Mouse (Mus musculus): Measurements from ENCODE around the gene Qrfpr. TPM values are rescaled to one million over a fixed set of nuclear protein-coding genes. Genes with fewer than 3 reads are reported as not detected.

Gene Qrfpr
- polyA plus RNA-seq, 1 experiment: not detected

DNA sequence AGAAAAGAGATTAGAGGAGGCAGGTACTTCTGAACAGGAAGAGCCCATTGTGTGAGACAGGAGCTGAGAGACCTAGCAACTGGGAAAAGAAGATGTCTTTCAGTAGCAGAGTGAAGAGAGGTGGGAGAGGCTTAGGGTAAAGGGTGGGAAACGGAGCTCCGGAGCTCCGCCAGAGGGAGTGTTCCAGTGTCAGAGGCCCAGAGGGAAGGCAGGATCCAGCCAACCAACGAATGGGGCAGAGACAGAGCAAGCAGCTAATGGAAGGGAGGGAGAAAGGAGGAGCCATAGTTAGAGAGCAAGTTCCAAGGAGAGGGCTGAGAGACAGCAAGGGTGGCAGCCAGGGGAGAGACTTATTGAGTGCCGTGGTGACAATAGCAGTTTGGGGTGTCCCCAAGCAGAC lies 66.8 kb downstream of the Qrfpr start:
- H3K4me3 ChIP-seq (ENCODE audit: insufficient read depth, low read length): no peak overlapping the region
- peaks cover 7% of the 10 kb centered on the region for H3K4me1 ChIP-seq (ENCODE audit: control insufficient read depth, insufficient read depth, low read length)
- H3K27ac ChIP-seq (ENCODE audit: insufficient read depth, low read depth, low read length): no peak overlapping the region
- TF ChIP-seq POLR2A (IDR thresholded peaks at IDR 0.05; ENCODE audit: borderline replicate concordance, low read depth, low read length) (no peak), CTCF (IDR thresholded peaks at IDR 0.05; ENCODE audit: low read depth, low read length) (no peak)

DNA sequence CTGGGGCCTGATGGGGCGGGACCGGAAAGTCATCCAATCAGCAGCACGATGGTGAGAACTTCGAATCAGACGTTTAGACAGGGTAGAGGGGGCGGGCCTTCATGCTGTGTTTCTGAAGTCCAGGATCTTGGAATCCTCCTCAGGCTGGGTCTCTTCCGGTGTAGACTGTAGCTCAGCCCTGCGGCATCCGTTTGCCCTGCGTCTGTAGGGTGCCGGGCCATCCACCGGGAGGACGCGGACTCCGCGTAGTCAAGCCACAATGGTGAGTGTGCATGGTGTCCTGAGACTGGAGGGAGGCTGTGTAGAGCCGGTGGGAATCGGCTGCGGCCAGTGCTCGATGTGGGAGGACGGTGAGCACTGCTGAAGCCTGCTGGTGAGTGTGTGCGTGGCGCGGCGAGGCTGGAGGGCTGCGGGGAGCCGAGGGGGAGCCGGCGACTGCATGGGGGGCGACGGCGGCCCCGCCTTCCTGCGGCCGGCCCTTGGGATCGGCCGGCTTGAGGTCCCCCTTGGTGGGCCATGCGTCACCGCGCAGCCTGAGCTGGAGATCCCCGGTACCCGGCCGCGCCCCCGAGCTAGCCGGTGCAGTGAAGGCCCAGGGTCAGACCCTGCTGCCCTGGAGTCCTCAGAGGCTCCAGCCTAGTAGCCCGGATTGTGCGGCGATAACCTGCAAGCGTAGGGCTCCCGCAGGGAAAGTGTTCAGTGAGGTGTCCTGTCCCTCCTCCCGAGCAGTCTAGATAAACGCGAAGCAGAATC lies 71.0 kb downstream of the Qrfpr start, which contains the start of gene D3Ertd254e:
D3Ertd254e (plus strand) TSS at position 84 of the 753 bp plus-strand sequence.
- TF ChIP-seq POLR2A (IDR thresholded peaks at IDR 0.05; ENCODE audit: borderline replicate concordance, low read depth, low read length): no peak
- TF ChIP-seq CTCF (IDR thresholded peaks at IDR 0.05; ENCODE audit: low read depth, low read length): no peak
- Histone ChIP-seq H3K4me1 (ENCODE audit: control insufficient read depth, insufficient read depth, low read length) (peaks cover 7% of the 10 kb centered on the region), H3K4me3 (ENCODE audit: insufficient read depth, low read length) (peak within 1 kb of the TSS; percentile 95), H3K27ac (ENCODE audit: insufficient read depth, low read depth, low read length) (peak within 1 kb of the TSS; percentile 7)

DNA sequence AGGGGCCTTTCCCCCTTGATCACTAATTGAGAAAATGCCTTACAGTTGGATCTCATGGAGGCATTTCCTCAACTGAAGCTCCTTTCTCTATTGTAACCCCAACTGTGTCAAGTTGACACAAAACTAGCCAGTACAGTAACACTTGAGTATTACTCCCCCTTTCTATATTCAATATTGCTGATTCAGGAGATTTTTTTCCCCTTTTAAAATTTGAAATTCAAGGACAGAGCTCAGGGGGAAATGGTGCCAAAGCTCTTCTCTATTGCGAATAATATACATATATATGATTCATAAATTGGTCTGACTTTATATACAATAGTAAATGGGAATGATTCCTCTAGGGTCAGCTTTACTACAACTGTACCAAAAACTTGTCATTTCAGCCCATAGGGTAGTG lies 71.6 kb downstream of the Qrfpr start:
- no peak for TF ChIP-seq CTCF (IDR thresholded peaks at IDR 0.05; ENCODE audit: low read depth, low read length)
- no peak for TF ChIP-seq POLR2A (IDR thresholded peaks at IDR 0.05; ENCODE audit: borderline replicate concordance, low read depth, low read length)
- Histone ChIP-seq H3K4me3 (ENCODE audit: insufficient read depth, low read length) (0 out of 2 replicates have a peak overlapping the region, but pooled peaks have one; percentile 95), H3K4me1 (ENCODE audit: control insufficient read depth, insufficient read depth, low read length) (peaks cover 7% of the 10 kb centered on the region), H3K27ac (ENCODE audit: insufficient read depth, low read depth, low read length) (no peak overlapping the region)

DNA sequence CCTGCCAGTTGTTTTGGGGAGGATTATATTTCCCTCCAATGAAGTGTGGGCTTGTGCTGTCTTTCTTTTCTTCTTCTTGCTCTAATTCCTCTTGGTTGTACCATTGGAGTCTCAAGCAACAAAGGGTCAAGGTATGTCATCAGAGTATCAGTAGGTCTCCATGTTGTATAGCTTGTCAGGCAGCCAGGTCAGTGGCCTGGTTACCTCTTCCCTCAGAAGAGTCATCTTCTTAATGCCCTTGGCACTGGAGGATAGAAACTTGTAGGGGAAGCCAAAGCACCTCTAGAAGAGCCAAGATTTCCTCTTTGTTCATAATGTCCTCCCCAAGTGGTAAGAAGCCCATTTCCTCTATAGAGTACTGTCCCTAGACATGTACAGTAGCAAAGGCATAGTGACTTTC lies 83.1 kb downstream of the Qrfpr start:
- H3K4me1 ChIP-seq (ENCODE audit: control insufficient read depth, insufficient read depth, low read length): peaks cover 4% of the 10 kb centered on the region
- H3K4me3 ChIP-seq (ENCODE audit: insufficient read depth, low read length): no peak overlapping the region
- H3K27ac ChIP-seq (ENCODE audit: insufficient read depth, low read depth, low read length): no peak overlapping the region
- TF ChIP-seq CTCF (IDR thresholded peaks at IDR 0.05; ENCODE audit: low read depth, low read length): no peak
- TF ChIP-seq POLR2A (IDR thresholded peaks at IDR 0.05; ENCODE audit: borderline replicate concordance, low read depth, low read length): no peak

GRCm38 (mm10) chr3:36138171-36138660 lies 83.9 kb downstream of the Qrfpr start:
- peaks cover 6% of the 10 kb centered on the region for H3K4me1 ChIP-seq (ENCODE audit: control insufficient read depth, insufficient read depth, low read length)
- no peak overlapping the region for H3K27ac ChIP-seq (ENCODE audit: insufficient read depth, low read depth, low read length)
- H3K4me3 ChIP-seq (ENCODE audit: insufficient read depth, low read length): no peak overlapping the region
- TF ChIP-seq CTCF (IDR thresholded peaks at IDR 0.05; ENCODE audit: low read depth, low read length): no peak
- TF ChIP-seq POLR2A (IDR thresholded peaks at IDR 0.05; ENCODE audit: borderline replicate concordance, low read depth, low read length): no peak

GRCm38 (mm10) chr3:36137560-36137959 lies 84.6 kb downstream of the Qrfpr start:
- no peak overlapping the region for H3K4me3 ChIP-seq (ENCODE audit: insufficient read depth, low read length)
- TF ChIP-seq CTCF (IDR thresholded peaks at IDR 0.05; ENCODE audit: low read depth, low read length) (no peak), POLR2A (IDR thresholded peaks at IDR 0.05; ENCODE audit: borderline replicate concordance, low read depth, low read length) (no peak)
- peaks cover 6% of the 10 kb centered on the region for H3K4me1 ChIP-seq (ENCODE audit: control insufficient read depth, insufficient read depth, low read length)
- no peak overlapping the region for H3K27ac ChIP-seq (ENCODE audit: insufficient read depth, low read depth, low read length)

DNA sequence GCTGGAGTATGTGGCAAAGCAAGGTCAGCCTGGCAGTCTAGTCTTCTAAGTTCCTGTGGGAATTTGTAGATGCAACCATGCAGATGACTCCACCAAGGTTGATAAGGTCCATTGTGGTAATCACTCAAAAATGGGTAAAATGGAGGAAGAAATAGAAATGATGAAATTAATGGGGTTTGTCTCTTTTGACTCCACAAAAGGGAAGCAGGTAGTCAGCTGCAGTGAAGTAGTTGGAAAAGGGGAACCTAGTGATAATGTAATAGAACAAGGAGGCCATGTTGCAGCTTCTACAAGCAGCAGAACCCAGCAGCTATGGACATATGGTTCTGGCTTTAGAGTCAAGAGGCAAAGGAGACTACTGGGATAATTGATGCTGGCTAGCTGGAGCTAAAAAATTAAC lies 86.0 kb downstream of the Qrfpr start:
- TF ChIP-seq POLR2A (IDR thresholded peaks at IDR 0.05; ENCODE audit: borderline replicate concordance, low read depth, low read length) (no peak), CTCF (IDR thresholded peaks at IDR 0.05; ENCODE audit: low read depth, low read length) (no peak)
- no peak overlapping the region for H3K4me3 ChIP-seq (ENCODE audit: insufficient read depth, low read length)
- H3K4me1 ChIP-seq (ENCODE audit: control insufficient read depth, insufficient read depth, low read length): peaks cover 8% of the 10 kb centered on the region
- no peak overlapping the region for H3K27ac ChIP-seq (ENCODE audit: insufficient read depth, low read depth, low read length)

Other genes starting within 250 kb of the Qrfpr start
- 17.4 and 24.7 TPM in 2 replicates for gene Mccc1, start 221.6 kb downstream of the Qrfpr start, polyA plus RNA-seq (2012; ENCODE audit: insufficient read depth, insufficient read length, missing spikeins)
- not detected in 2 replicates for gene Ccdc144b, start 168.8 kb downstream of the Qrfpr start, polyA plus RNA-seq (2012; ENCODE audit: insufficient read depth, insufficient read length, missing spikeins)
- gene Acad9, start 156.3 kb downstream of the Qrfpr start, polyA plus RNA-seq (2012; ENCODE audit: insufficient read depth, insufficient read length, missing spikeins): 13.0 and 21.4 TPM in 2 replicates
- gene D3Ertd254e, start 71.3 kb downstream of the Qrfpr start, polyA plus RNA-seq (2012; ENCODE audit: insufficient read depth, insufficient read length, missing spikeins): 4.1 and 6.3 TPM in 2 replicates

Measured in bone marrow macrophage, adult 2 months (primary cell).